Mouse (Mus musculus): ENCODE results near the gene Inf2.

- no peak for TF ChIP-seq FLI1 (IDR thresholded peaks at IDR 0.05; ENCODE audit: low read length)
- TF ChIP-seq GATA1 (IDR thresholded peaks at IDR 0.05; ENCODE audit: borderline replicate concordance, low read length) = no peak
These were observed 33.3 kb downstream of the Inf2 start for GRCm38 (mm10) chr12:112621900-112622299.

Measured in megakaryocyte, embryonic 14.5 days (primary cell).